Comparison of ENCODE assay signal across 8 mouse cellular contexts in genomic region chr13:81570241-81570821, GRCm38 (mm10).
DNase-seq lines count a peak whose midpoint lies in the region; ATAC-seq lines count a peak whose summit lies in the region.

No protein-coding gene starts in this region.

- H3K9ac ChIP-seq in heart, embryonic 15.5 days: no peak overlapping the region

- H3K27ac ChIP-seq in heart, embryonic 15.5 days: no peak overlapping the region

- no peak for ATAC-seq in heart, embryonic 15.5 days (replicated peaks; ENCODE audit: insufficient number of reproducible peaks, insufficient read depth, low FRiP score, low read depth)
- no peak for ATAC-seq in inflammation-experienced regulatory T-cells, adult 6 months

- H3K4me3 ChIP-seq in heart, embryonic 15.5 days: peak overlapping the region; percentile 18

- peak overlapping the region; percentile 57 for H3K4me2 ChIP-seq in heart, embryonic 15.5 days

- no peaks in the 10 kb centered on the region for H3K9me3 ChIP-seq in heart, embryonic 15.5 days (replicated peaks)

- peak; percentile 82 for DNase-seq in left cerebral cortex, postnatal 4 days
- DNase-seq in left cerebral cortex, adult 9 months (ENCODE audit: low spot score in 2 of 2): no peak
- peak; percentile 77 for DNase-seq in embryo, embryonic 10.5 days (ENCODE audit: low spot score)
- peak; percentile 89 for DNase-seq in kidney, postnatal 10 days
- peak; percentile 26 for DNase-seq in retina, adult 2 months (ENCODE audit: low read depth, low spot score)
- no peak for DNase-seq in spleen, adult 18-20 months

- intact Hi-C loops in left cerebral cortex, postnatal 4 days (cut with DNase I): no loop called here

- 42% methylated on average over 12 of the region's 12 CpGs for WGBS in heart, embryonic 15.5 days

- no peaks in the 10 kb centered on the region for H3K36me3 ChIP-seq in heart, embryonic 15.5 days

- no peaks in the 10 kb centered on the region for H3K27me3 ChIP-seq in heart, embryonic 15.5 days

- peaks cover 6% of the 10 kb centered on the region for H3K4me1 ChIP-seq in heart, embryonic 15.5 days (replicated peaks)

Comparison
In these comparisons a context has a peak if more than half of its experiments do, and no peak if none do; other contexts are left out.
1. DNase-seq: peak in left cerebral cortex, postnatal 4 days (single experiment), embryo, embryonic 10.5 days (single experiment), kidney, postnatal 10 days (single experiment) and retina, adult 2 months (single experiment); none in left cerebral cortex, adult 9 months (0 of 2) and spleen, adult 18-20 months (0 of 2).